8 mouse cellular contexts compared by ENCODE assay signal in genomic region chr9:102717164-102717885, GRCm38 (mm10). TPM values are rescaled to one million over a fixed set of nuclear protein-coding genes. Genes with fewer than 3 reads are reported as not detected.
DNase-seq lines count a peak whose midpoint lies in the region; ATAC-seq lines count a peak whose summit lies in the region.

No protein-coding gene starts in this region.

- H3K79me2 ChIP-seq in macrophage (ENCODE audit: inconsistent target), result no peaks in the 10 kb centered on the region

- H3K27ac ChIP-seq in macrophage, result no peak overlapping the region

- no peaks in the 10 kb centered on the region for H3K36me3 ChIP-seq in macrophage (ENCODE audit: inconsistent target)

- peak; percentile 96 to 98 for DNase-seq in adrenal gland, adult (ENCODE audit: inconsistent age in 2 of 2, low spot score in 1 of 2)
- peak; percentile 88 for DNase-seq in gastrocnemius, postnatal 10 days
- DNase-seq in induced T-regulatory cell, adult 2 months (ENCODE audit: low read depth), result peak; percentile 70
- peak; percentile 72 to 79 for DNase-seq in left cerebral cortex, adult 8-10 months (ENCODE audit: low spot score in 2 of 2)
- peak; percentile 79 to 84 for DNase-seq in right cerebral cortex, adult 2 months (ENCODE audit: low spot score in 2 of 2)
- DNase-seq in yolk sac, embryonic 10.5 days (ENCODE audit: low spot score), result peak; percentile 95

- H3K4me3 ChIP-seq in macrophage (ENCODE audit: inconsistent target), result peak overlapping the region; percentile 18; the same call in 1 of the 2 replicates

- ATAC-seq in common myeloid progenitor, adult 5-6 weeks (replicated peaks; ENCODE audit: low read depth, poor library complexity, severe bottlenecking), result peak; percentile 61

- WGBS in macrophage (ENCODE audit: missing documents), result under 1% methylated on average over 50 of the region's 50 CpGs

RNA-seq across cellular contexts. Expression of gene Amotl2, which starts 0.9 kb away (rescaled TPM):
- total RNA-seq in common myeloid progenitor, adult 5-6 weeks (2017), result 0.09 and 1.4 TPM in 2 replicates
- total RNA-seq in gastrocnemius, postnatal 10 days (2021), result 10 to 100 TPM; 32.9 to 43.7 TPM
- total RNA-seq in left cerebral cortex, adult 8-10 months (2022), result 10 to 100 TPM; 16.5 to 25.1 (median 18.6) TPM
- 10 to 100 TPM in 1 of 26 experiments, 1 to 10 TPM in 6, under 1 TPM in 4, not detected in 15; 0.24 to 11.7 (median 1.1) TPM for total RNA-seq in macrophage (2018; cell fraction: chromatin; rRNA removed)
- 1 to 10 TPM in 3 of 26 experiments, under 1 TPM in 23; 0.08 to 1.8 (median 0.36) TPM for total RNA-seq in macrophage (2018; cell fraction: cytosol; rRNA removed)
- total RNA-seq in macrophage (2018; cell fraction: nucleus; rRNA removed), result 1 to 10 TPM in 8 of 26 experiments, under 1 TPM in 14, not detected in 4; 0.28 to 3.4 (median 0.82) TPM
- polyA plus RNA-seq in macrophage (2018), result 0.19 to 0.35 TPM (median 0.22 TPM) in 3 replicates
